Mouse (Mus musculus): ENCODE data around the gene Wdr78.

GRCm38 (mm10) chr4:103123086-103123485 lies 8.7 kb upstream of the Wdr78 start:
- TF ChIP-seq CTCF (IDR thresholded peaks at IDR 0.05; ENCODE audit: control insufficient read depth, insufficient read depth, insufficient read length): no peak
- TF ChIP-seq USF1 (IDR thresholded peaks at IDR 0.05; ENCODE audit: low read depth): no peak
- no peak for TF ChIP-seq MAX (IDR thresholded peaks at IDR 0.05)
